Mouse (Mus musculus): ENCODE measurements around the gene Coa6.

DNA sequence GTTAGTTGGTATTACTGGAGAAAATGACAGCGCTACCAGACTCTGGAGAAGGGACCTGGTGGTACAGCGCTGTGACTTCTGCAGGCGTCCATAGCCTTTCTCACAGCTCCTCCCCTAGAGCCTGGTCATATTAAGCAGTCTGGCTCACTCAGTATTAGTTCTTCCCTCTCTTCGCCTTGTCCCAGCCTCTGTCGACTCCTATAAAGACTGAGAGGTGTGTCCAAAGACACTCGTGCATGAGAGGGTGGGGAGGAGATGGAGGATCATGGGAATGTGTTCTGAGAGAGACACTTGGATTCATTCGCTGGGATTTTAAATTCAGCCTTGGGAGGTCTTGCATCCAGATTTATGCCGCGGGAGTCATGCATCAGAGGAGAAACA is 595 bp downstream of the Coa6 start:
- TF ChIP-seq EP300 (IDR thresholded peaks at IDR 0.05; ENCODE audit: low read depth), result no peak
- no peak for TF ChIP-seq CTCF (IDR thresholded peaks at IDR 0.05; ENCODE audit: low read depth)
